Mouse (Mus musculus) embryonic facial prominence, embryonic 13.5 days (tissue): ENCODE measurements around the gene Sae1. TPM values are rescaled to one million over a fixed set of nuclear protein-coding genes. Genes with fewer than 3 reads are reported as not detected.

ENCODE experiments used
- ATAC-seq: fragments of 200-750 bp; cut with Nextera tagmentation; 2 replicates; pipeline ENCODE4 v1.8.0; 2017; ENCODE audit warnings: low read depth; ENCODE audit not compliant: insufficient number of reproducible peaks, insufficient read depth, low FRiP score, low TSS enrichment
- H3K27ac ChIP-seq: fragments of 300-500 bp; sonication (generic); 2 replicates; pipeline ENCODE4 v1.5.1; 2015; ENCODE audit warnings: moderate library complexity, mild to moderate bottlenecking, inconsistent platforms
- H3K27me3 ChIP-seq: fragments of 300-500 bp; sonication (generic); 2 replicates; pipeline ENCODE4 v1.6.1; 2015; ENCODE audit warnings: mild to moderate bottlenecking, inconsistent platforms
- H3K36me3 ChIP-seq: fragments of 300-500 bp; sonication (generic); 2 replicates; pipeline ENCODE4 v1.6.1; 2015; ENCODE audit warnings: mild to moderate bottlenecking, inconsistent platforms
- H3K4me1 ChIP-seq: fragments of 300-500 bp; sonication (generic); 2 replicates; pipeline ENCODE4 v1.6.1; 2015; ENCODE audit warnings: inconsistent platforms
- H3K4me2 ChIP-seq: fragments of 300-500 bp; sonication (generic); 2 replicates; pipeline ENCODE4 v1.6.1; 2015; ENCODE audit warnings: moderate library complexity, mild to moderate bottlenecking, inconsistent platforms
- H3K4me3 ChIP-seq: fragments of 300-500 bp; sonication (generic); 2 replicates; pipeline ENCODE4 v1.5.1; 2015; ENCODE audit warnings: mild to moderate bottlenecking, inconsistent platforms
- H3K9ac ChIP-seq: fragments of 300-500 bp; sonication (generic); 2 replicates; pipeline ENCODE4 v1.6.1; 2015; ENCODE audit warnings: mild to moderate bottlenecking, inconsistent platforms
- H3K9me3 ChIP-seq: fragments of 300-500 bp; sonication (generic); 2 replicates; pipeline ENCODE4 v1.6.1; 2016; ENCODE audit warnings: inconsistent platforms
- WGBS: fragments of 180-500 bp; shearing (Covaris S2); methylation state at CpG from one replicate; pipeline ENCODE4 v1.1.7; 2015; ENCODE audit warnings: mixed read lengths; 5-methylcytosine and 5-hydroxymethylcytosine counted together
- polyA plus RNA-seq: library from polyadenylated mRNA; unstranded; fragments of >200 nt; fragmentation: Nextera tagmentation; extraction: Ambion mirVana; gene quantifications from 2 replicates; pipeline ENCODE4 v1.2.1, GENCODE M21; 2015

The Sae1 gene
- polyA plus RNA-seq, 1 experiment from 2014 or later, result 373 TPM

DNA sequence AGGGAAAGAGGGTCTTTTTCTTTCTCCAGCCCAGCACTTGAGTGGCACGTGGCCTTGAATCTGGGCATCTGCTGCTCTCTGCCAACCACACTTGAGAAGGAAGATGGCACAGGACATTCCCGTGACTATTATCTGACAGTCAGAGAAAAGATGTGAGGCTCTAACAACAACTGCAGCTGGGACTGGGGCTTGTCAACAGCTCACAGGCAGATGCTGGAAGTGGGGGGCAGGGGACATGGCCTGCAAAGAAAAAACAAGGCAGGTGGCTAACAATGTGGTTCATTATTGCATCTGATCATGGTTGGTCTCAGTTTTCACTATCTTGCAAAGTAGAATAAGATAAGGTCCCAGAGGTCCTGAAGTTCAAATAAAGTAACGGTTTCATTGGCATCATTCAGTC is 43.0 kb downstream of the Sae1 start:
- ATAC-seq, result no peak
- H3K27ac ChIP-seq, result no peak overlapping the region
- no peaks in the 10 kb centered on the region for H3K4me1 ChIP-seq
- peaks cover 69% of the 10 kb centered on the region for H3K36me3 ChIP-seq
- no peak overlapping the region for H3K4me3 ChIP-seq
- H3K9ac ChIP-seq, result no peak overlapping the region
- WGBS, result 83% methylated on average over 3 of the region's 3 CpGs
- no peaks in the 10 kb centered on the region for H3K27me3 ChIP-seq
- no peak overlapping the region for H3K4me2 ChIP-seq
- no peaks in the 10 kb centered on the region for H3K9me3 ChIP-seq

DNA sequence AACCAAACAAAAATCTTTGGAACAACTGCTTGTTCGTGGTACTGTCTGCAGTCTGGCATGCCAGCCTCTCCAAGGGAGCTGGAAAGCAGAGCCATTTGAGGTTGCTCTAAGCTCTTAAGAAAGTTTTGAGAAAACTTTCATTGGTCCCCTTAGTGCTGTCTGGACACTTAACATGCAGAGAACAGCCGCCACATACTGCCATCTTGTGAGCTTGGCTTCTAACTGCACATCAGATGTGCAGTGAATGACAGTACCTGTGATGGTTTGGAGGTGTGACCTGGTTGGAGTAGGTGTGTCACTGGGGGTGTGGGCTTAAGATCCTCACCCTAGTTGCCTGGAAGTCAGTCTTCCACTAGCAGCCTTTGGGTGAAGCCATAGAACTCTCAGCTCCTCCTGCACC is 49.9 kb downstream of the Sae1 start:
- 71% methylated on average over 2 of the region's 2 CpGs for WGBS
- ATAC-seq, result no peak
- no peak overlapping the region for H3K27ac ChIP-seq
- no peak overlapping the region for H3K4me2 ChIP-seq
- no peaks in the 10 kb centered on the region for H3K27me3 ChIP-seq
- H3K9me3 ChIP-seq, result no peaks in the 10 kb centered on the region
- H3K4me1 ChIP-seq, result no peaks in the 10 kb centered on the region
- H3K4me3 ChIP-seq, result no peak overlapping the region
- no peak overlapping the region for H3K9ac ChIP-seq
- H3K36me3 ChIP-seq, result peaks cover 68% of the 10 kb centered on the region

DNA sequence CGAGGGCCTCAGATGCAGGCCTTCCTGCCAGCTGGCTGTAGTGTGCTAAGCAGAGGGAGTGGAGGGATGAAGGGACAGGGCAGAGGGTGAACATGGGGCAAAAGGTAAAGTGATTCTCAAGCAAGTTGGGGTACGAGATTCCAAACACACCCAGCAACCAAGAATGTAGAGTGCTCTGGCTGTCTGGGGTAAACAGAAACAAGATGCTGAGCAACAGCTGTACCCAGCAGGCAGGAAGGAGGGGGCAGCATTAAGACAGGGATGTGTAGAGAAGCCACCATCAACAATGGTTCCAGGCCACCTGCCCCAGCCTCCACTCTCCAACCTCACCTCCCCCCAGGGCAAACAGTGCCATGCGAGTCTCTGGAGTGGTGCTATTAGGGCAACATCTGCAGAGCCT is 58.5 kb downstream of the Sae1 start:
- no peaks in the 10 kb centered on the region for H3K4me1 ChIP-seq
- H3K4me2 ChIP-seq, result no peak overlapping the region
- 74% methylated on average over 3 of the region's 3 CpGs for WGBS
- ATAC-seq, result no peak
- H3K9ac ChIP-seq, result no peak overlapping the region
- H3K9me3 ChIP-seq, result no peaks in the 10 kb centered on the region
- H3K4me3 ChIP-seq, result no peak overlapping the region
- H3K27me3 ChIP-seq, result no peaks in the 10 kb centered on the region
- H3K27ac ChIP-seq, result no peak overlapping the region
- peaks cover 86% of the 10 kb centered on the region for H3K36me3 ChIP-seq

- Histone ChIP-seq H3K36me3 (peaks cover 61% of the 10 kb centered on the region), H3K27ac (no peak overlapping the region)
Measured at GRCm38 (mm10) chr7:16326607-16326971, 61.0 kb downstream of the Sae1 start.

GRCm38 (mm10) chr7:16325920-16326606 is 61.5 kb downstream of the Sae1 start:
- H3K36me3 ChIP-seq, result peaks cover 58% of the 10 kb centered on the region

More at GRCm38 (mm10) chr7:16326607-16326971, 61.0 kb downstream of the Sae1 start:
- H3K9ac ChIP-seq, result no peak overlapping the region
- no peak for ATAC-seq
- H3K4me1 ChIP-seq, result no peaks in the 10 kb centered on the region
- no peaks in the 10 kb centered on the region for H3K27me3 ChIP-seq
- no peak overlapping the region for H3K4me2 ChIP-seq
- H3K9me3 ChIP-seq, result no peaks in the 10 kb centered on the region
- H3K4me3 ChIP-seq, result no peak overlapping the region
- 92% methylated on average over 2 of the region's 2 CpGs for WGBS

GRCm38 (mm10) chr7:16324661-16325060 is 62.9 kb downstream of the Sae1 start:
- Histone ChIP-seq H3K9ac (no peak overlapping the region), H3K27me3 (no peaks in the 10 kb centered on the region), H3K4me2 (no peak overlapping the region), H3K4me1 (no peaks in the 10 kb centered on the region), H3K36me3 (peaks cover 49% of the 10 kb centered on the region), H3K27ac (no peak overlapping the region), H3K4me3 (no peak overlapping the region), H3K9me3 (no peaks in the 10 kb centered on the region)
- 82% methylated on average over 7 of the region's 7 CpGs for WGBS
- no peak for ATAC-seq

More at GRCm38 (mm10) chr7:16325920-16326606, 61.5 kb downstream of the Sae1 start:
- no peak overlapping the region for H3K4me3 ChIP-seq
- H3K4me1 ChIP-seq, result no peaks in the 10 kb centered on the region
- no peaks in the 10 kb centered on the region for H3K27me3 ChIP-seq
- no peak overlapping the region for H3K9ac ChIP-seq
- WGBS, result 37% methylated on average over 8 of the region's 8 CpGs
- no peak for ATAC-seq
- H3K27ac ChIP-seq, result no peak overlapping the region
- no peaks in the 10 kb centered on the region for H3K9me3 ChIP-seq
- H3K4me2 ChIP-seq, result no peak overlapping the region

- Histone ChIP-seq H3K27ac (no peak overlapping the region), H3K4me1 (no peaks in the 10 kb centered on the region), H3K4me3 (no peak overlapping the region), H3K4me2 (no peak overlapping the region), H3K36me3 (peaks cover 13% of the 10 kb centered on the region; the same call in 1 of the 2 replicates), H3K9me3 (no peaks in the 10 kb centered on the region), H3K27me3 (no peaks in the 10 kb centered on the region), H3K9ac (no peak overlapping the region)
- no peak for ATAC-seq
- 90% methylated on average over 6 of the region's 6 CpGs for WGBS
Measured at GRCm38 (mm10) chr7:16320479-16320878, 67.1 kb downstream of the Sae1 start.

DNA sequence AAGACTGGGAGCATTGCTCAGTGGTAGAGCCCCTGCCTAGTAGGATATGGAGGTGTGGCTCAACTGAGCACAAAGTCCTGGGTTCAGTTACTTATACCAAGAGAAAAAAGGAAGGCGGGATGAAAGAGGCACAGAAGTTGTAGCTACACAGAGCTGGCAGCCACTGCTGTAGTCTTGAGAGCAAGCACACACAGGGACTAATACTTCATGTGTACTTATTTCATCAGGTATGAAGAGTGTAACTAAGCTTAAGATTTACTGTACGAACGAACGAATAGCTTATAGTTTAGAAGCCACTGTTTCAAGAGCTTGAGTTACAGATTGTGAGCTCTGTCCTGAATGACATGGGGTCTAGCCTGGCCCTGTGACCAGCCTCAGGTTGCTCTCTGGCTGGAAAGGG is 68.4 kb downstream of the Sae1 start:
- Histone ChIP-seq H3K4me2 (no peak overlapping the region), H3K9me3 (no peaks in the 10 kb centered on the region), H3K4me1 (peaks cover 2% of the 10 kb centered on the region; the same call in 1 of the 2 replicates), H3K36me3 (peaks cover 3% of the 10 kb centered on the region; the same call in 1 of the 2 replicates), H3K27ac (no peak overlapping the region), H3K4me3 (no peak overlapping the region), H3K9ac (no peak overlapping the region; the same call in 1 of the 2 replicates), H3K27me3 (no peaks in the 10 kb centered on the region)
- 90% methylated on average over 4 of the region's 4 CpGs for WGBS
- no peak for ATAC-seq

GRCm38 (mm10) chr7:16317094-16317493 is 70.5 kb downstream of the Sae1 start:
- no peak for ATAC-seq
- H3K4me1 ChIP-seq, result peaks cover 19% of the 10 kb centered on the region
- WGBS, result 82% methylated on average over 14 of the region's 14 CpGs
- peaks cover 3% of the 10 kb centered on the region; the same call in 1 of the 2 replicates for H3K36me3 ChIP-seq
- H3K4me3 ChIP-seq, result no peak overlapping the region
- no peak overlapping the region for H3K9ac ChIP-seq
- peaks cover 9% of the 10 kb centered on the region for H3K27me3 ChIP-seq
- no peak overlapping the region for H3K27ac ChIP-seq
- H3K4me2 ChIP-seq, result no peak overlapping the region
- H3K9me3 ChIP-seq, result no peaks in the 10 kb centered on the region

DNA sequence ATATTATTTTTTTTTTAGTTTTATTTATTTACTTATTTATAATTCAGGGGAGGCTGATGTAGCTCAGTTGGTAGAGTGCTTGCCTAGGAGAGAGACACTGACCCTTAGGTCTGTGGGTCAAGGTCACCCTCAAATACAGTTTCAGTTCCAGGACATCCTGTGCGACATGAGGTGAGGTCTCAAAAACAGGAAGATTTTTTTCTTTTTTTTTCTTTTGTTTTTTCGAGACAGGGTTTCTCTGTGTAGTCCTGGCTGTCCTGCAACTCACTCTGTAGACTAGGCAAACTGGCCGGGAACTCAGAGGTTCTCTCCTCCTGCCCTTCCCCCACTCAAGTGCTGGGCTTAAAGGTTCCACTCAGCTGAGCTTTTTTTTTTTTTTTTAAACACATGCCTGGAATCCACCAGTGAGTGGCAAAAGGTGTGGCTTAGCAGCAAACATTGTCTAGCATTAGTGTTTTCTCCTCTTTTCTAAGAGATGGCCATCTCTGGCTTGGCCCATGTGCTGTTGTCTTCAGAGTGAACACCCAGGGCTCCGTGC is 72.3 kb downstream of the Sae1 start:
- H3K27me3 ChIP-seq, result peaks cover 28% of the 10 kb centered on the region
- H3K4me1 ChIP-seq, result peaks cover 37% of the 10 kb centered on the region
- no peak overlapping the region for H3K27ac ChIP-seq
- H3K36me3 ChIP-seq, result no peaks in the 10 kb centered on the region; the same call in 1 of the 2 replicates
- ATAC-seq, result no peak
- WGBS, result 63% methylated on average over 4 of the region's 4 CpGs
- H3K4me3 ChIP-seq, result no peak overlapping the region
- H3K4me2 ChIP-seq, result no peak overlapping the region
- H3K9ac ChIP-seq, result no peak overlapping the region
- no peaks in the 10 kb centered on the region for H3K9me3 ChIP-seq

GRCm38 (mm10) chr7:16314221-16314775 is 73.3 kb downstream of the Sae1 start:
- Histone ChIP-seq H3K36me3 (no peaks in the 10 kb centered on the region), H3K4me2 (peak overlapping the region; percentile 99), H3K27ac (peak overlapping the region; percentile 91), H3K9me3 (no peaks in the 10 kb centered on the region), H3K4me3 (peak overlapping the region; percentile 68), H3K4me1 (peaks cover 47% of the 10 kb centered on the region), H3K27me3 (peaks cover 35% of the 10 kb centered on the region), H3K9ac (peak overlapping the region; percentile 87)
- 8% methylated on average over 13 of the region's 13 CpGs for WGBS
- ATAC-seq, result no peak; the same call in 1 of the 2 replicates
